Mouse (Mus musculus) 3134 (cell line): ENCODE measurements around the gene Adora2a.
"Not testable (repeated sequence)": the region's sequence is repeated elsewhere in the genome, so short reads cannot be mapped to it uniquely, and the experiment has no call there.

Experiments
- DNase-seq: peaks from one replicate; pipeline ENCODE4 v3.0.0-alpha.2; 2011; ENCODE audit warnings: low spot score; ENCODE audit not compliant: insufficient read length; ENCODE audit errors: extremely low read depth

Adora2a gene

DNA sequence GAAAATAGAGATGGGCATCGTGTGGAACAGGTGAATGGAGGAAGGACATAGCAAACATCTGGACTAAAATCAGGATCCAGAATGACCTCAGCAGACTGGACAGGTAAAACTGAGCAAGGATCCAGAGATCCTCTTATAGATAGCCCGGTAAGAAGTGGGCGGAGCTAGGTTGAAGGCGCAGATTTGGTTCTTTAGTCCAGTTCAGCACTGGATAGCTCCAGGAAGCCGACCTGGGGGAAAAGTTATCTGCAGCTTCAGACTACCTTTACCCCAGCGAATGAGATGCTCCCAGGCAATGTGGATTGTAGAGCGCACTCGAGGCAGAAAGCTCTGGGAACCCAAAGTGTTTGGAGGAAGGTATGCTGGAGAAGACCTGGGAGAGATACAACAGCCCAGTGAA is 25.3 kb downstream of the Adora2a start:
- no peak for DNase-seq

DNA sequence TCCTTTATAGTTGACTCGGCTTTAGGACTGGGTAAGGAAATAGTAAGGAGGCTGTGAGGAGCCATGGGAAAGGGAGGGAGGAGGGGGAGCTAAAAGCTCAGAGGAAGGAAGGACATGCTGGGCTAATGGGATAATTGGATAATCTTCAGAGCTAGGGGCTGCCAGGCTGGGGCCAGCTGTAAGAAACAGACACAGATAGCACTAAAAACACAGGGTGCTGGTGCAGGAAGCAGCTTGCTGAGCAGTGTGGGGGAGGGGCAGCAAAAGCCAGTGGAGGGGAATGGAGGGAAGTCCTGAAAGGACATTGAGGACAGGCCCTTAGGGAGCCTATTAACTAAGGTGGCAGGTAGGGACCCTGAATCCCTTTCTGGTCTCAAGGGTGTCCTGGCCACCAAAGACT is 27.9 kb downstream of the Adora2a start:
- not testable (repeated sequence) for DNase-seq

DNA sequence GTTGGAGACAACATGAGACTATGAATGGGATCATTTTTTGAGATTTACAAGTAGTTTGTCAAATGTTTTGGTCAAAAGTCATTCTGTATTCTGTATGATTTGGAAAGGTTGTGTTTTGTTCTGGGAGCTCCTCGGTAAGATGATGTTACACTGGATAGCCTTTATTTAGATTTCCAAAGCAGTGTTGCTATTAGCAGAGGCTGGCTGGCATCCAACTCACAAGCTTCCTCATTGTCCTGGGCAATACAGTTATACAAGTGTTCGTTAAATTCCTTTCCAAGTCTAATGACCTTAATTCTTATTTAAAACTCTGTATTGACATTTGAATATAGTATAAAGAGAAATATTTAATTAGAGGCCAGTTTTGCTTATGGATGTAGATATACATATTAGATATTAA is 28.6 kb downstream of the Adora2a start:
- no peak for DNase-seq

DNA sequence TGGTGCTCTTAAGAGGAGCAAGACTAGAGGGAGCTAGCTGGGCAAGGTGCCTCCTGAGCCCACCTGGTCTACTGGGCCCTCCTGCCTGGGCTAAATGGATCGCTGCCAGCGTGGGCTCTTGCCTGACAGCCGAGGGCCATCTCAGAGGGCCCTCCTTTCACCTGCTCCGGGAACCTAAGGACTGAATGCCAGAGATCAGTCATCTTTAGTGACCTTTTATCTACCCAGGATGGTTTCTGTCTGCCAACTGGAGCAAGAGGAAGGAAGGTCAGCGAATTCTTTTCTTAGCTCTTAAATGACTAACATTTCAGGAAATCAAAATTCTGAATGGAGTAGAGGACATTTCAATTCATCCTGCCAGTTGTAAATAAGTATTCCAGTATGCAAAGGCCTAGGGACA is 33.9 kb downstream of the Adora2a start:
- DNase-seq: no peak

DNA sequence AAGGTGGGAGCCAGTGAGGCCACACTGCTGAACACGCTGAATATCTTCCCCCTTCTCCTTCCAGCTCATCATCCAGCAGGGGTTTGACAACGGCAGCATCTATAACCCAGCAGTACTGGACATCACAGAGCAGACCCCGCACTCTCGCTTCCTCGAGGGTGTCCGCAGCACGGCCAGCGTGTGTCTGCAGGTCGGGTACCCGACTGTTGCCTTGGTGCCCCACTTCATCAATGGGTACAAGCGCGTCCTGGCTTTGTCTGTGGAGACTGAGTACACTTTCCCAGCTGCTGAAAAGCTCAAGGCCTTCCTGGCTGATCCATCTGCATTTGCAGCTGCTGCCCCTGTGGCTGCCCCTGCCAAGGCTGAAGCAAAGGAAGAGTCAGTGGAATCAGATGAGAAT is 35.9 kb downstream of the Adora2a start:
- no peak for DNase-seq

DNA sequence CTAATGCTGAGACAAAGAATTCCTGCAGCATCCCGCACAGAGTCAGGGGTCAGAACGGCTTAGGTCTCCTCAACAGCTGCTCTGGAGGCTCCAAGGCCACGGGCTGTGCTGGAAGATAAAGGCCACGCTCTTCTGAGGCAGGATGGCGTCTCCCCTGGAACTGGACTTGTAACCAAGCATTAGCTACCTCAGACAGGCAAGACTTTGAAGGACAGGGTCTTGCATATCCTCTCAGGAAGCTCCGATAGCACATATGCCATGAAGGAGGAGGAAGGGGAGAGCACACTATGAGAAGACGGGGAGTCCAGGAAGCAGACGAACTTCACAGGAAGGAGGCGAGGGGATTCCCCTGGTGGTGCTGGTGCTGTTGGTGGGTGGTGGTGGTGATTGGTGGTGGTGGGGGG is 37.2 kb downstream of the Adora2a start:
- DNase-seq: not testable (repeated sequence)

DNA sequence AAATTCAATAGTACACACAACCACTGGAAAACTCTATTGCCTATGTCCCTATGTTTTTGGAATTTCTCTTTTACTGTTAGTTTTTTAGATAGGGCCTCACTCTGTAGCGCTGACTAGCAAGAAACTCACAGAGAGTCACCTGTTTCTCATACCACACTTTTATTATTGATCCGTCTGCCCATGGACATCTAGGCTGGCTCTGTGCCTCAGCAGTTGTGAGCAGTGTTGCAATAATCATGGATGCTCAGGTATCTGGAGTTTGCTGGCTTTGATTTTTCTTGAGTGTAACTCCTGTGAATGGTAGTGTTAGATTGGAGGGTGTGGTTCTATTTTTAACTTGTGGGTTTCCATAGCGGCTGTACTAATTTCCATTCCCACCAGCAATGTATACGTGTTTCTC is 38.7 kb downstream of the Adora2a start:
- DNase-seq: no peak

DNA sequence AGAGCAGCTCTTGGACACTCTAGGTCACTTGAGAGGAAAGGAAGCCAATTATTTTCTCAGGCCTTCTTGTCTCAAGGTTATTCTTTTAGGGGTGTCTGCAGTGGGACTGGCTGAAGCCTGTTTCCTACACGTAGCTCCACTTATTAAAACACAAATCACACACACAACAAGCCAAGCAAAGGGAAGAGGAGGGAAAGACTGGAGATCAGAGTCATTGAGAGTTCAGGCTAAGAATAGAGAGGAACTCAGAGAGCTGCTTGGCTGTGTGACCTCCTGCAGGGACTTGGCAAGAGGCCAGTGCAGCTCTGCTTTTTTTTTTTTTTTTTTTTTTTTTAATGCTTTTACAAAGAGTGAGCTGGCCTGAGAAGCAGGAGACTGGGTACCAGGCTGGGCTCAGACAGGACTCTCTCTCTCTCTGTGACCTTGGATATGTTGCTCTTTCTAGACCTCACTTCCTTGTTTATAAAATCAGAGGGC is 47.6 kb downstream of the Adora2a start:
- DNase-seq: not testable (repeated sequence)

DNA sequence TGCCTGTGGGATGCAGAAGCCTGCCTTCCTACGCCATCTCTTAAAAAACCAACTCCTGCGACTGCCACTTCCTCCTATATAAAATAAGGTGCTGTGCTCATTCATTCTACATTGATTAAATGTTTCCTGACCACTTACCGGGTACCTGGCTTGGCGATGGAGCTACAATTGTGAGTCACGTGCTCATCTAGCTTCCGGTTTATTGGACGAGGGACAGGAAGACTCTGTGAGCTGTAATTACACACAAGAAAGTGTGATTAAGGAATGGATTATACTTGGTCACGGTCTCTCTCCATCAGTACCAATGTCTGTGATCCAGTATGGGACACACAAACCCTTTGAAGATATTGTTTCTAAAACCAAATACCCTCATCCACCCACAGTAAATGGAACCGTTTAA is 48.1 kb downstream of the Adora2a start:
- no peak for DNase-seq

DNA sequence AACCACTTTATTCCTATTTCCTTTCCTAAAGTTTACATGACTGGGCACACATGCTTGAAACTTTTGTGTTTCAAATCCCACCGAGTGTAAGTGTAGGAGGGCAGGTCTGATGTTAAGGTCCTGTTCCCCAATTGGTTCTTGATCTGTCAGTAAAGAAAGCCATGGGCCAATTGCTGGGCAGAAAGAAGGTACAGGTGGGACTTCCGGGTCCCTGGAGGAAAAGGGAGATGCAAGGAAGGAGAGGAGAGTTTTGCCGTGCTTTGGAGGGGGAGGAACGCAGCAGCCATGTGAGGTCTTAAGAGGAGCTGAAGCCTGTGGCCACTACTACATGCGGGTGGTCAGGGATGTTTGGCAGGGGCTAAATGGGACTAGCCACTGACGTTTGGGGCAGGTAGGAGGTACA is 48.6 kb downstream of the Adora2a start:
- peak; percentile 50 for DNase-seq

DNA sequence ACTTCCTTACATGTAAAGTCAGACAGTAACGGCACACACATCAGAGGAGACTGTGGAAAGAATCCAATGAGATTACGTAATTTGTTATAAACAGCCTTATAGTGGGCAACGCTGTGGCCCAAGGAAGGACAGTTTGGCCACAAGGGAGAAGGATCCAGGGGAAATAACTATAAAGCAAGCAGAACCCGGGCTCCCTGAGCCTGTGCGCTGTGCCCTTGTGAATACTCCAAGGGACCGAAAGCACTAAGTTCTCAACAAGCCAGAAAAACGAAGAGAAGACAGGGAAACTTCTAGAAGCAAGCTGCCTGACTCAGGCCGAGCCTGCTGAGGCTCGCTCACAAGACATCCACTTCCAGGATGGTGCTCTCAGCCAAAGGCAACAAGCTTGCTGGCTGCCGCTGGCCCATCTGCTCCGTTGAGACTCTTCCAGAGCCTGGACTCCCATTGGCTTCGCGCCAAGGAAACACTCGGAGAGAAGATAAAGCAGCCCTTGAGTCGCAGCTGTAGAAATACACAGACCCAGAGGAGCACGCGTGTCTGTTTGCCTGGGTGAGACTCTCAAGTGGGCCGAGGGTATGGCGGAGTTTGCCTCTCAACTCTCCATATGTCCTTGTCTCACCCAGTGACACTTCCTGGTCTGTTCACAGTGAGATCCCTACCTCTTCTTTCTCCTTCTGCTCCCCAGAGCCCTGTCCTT is 57.1 kb downstream of the Adora2a start:
- DNase-seq: peak; percentile 52

DNA sequence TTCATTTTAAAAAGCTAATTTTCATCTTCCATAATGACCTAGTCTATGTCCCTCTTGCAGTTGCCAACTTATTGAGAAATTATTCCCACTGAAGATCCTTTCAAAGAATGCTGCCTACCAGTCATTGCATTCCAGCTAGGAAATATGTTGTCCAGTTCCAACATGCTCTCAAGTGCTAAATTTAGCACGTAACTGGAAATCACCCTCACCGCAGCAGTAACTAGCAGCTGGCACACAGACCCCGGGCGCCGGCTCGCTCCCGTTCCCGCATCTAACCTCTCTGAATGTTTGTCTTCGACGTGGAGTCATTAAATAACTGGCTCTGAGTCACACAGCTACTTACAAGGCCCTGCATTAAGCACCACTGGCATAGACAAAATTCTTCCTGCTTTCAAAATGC is 62.0 kb downstream of the Adora2a start:
- DNase-seq: peak; percentile 90
